In genomic region chr11:5265764-5266163, GRCm38 (mm10) we compare ENCODE assay signal across 1 mouse cellular context.
A peak's percentile ranks its signal among the peaks of the same experiment; 100 is the strongest.
TF ChIP-seq lines count a peak whose summit lies in the region.

No protein-coding gene starts in this region.

TF ChIP-seq in CH12.LX, 34 proteins besides CTCF, POLR2A, EP300 and RAD21 (continued from another document):
- TF ChIP-seq MAX (IDR thresholded peaks at IDR 0.05; ENCODE audit: low read length) (0 out of 2 replicates have a peak, but pooled peaks have one; percentile 52), USF1 (IDR thresholded peaks at IDR 0.05; ENCODE audit: low read depth, low read length) (no peak), E2F4 (IDR thresholded peaks at IDR 0.05; ENCODE audit: insufficient replicate concordance, low read depth, low read length) (no peak), BHLHE40 (IDR thresholded peaks at IDR 0.05; ENCODE audit: low read depth, low read length) (peak; percentile 54), SIN3A (IDR thresholded peaks at IDR 0.05; ENCODE audit: low read length) (peak; percentile 73; the same call in 1 of the 2 replicates), MAFK (IDR thresholded peaks at IDR 0.05; ENCODE audit: insufficient replicate concordance, low read length) (no peak; the same call in 1 of the 2 replicates), PAX5 (IDR thresholded peaks at IDR 0.05; ENCODE audit: low read length) (no peak)
TF ChIP-seq in CH12.LX: peak in this region for 17.
